Mouse (Mus musculus): ENCODE measurements around the gene Thbs4. TPM values are rescaled to one million over a fixed set of nuclear protein-coding genes. Genes with fewer than 3 reads are reported as not detected.

Thbs4 gene
- polyA plus RNA-seq, 1 experiment from 2014 or later, result 0.06 TPM

- Histone ChIP-seq H3K4me2 (ENCODE audit: low read depth, low read length) (peak overlapping the region; percentile 27; the same call in 1 of the 2 replicates), H3K27ac (ENCODE audit: low read depth) (peak overlapping the region; percentile 64), H3K4me1 (ENCODE audit: insufficient read depth) (peaks cover 18% of the 10 kb centered on the region), H3K4me3 (ENCODE audit: low read depth, low read length) (no peak overlapping the region), H3K9ac (replicated peaks) (no peak overlapping the region), H3K9me3 (ENCODE audit: low read length) (no peaks in the 10 kb centered on the region), H3K36me3 (replicated peaks; ENCODE audit: insufficient read depth, low read length) (no peaks in the 10 kb centered on the region), H3K27me3 (ENCODE audit: insufficient read depth, low read length) (no peaks in the 10 kb centered on the region)
- ATAC-seq, result peak; percentile 37; the same call in 1 of the 2 replicates
- WGBS (ENCODE audit: insufficient replicate concordance), result 81% methylated on average over 4 of the region's 4 CpGs
- DNase-seq, result no peak
- TF ChIP-seq EP300 (IDR thresholded peaks at IDR 0.05; ENCODE audit: low read depth) (no peak), CTCF (IDR thresholded peaks at IDR 0.05; ENCODE audit: low read depth) (no peak)
These were observed 51.7 kb downstream of the Thbs4 start for GRCm38 (mm10) chr13:92742886-92743285.

DNA sequence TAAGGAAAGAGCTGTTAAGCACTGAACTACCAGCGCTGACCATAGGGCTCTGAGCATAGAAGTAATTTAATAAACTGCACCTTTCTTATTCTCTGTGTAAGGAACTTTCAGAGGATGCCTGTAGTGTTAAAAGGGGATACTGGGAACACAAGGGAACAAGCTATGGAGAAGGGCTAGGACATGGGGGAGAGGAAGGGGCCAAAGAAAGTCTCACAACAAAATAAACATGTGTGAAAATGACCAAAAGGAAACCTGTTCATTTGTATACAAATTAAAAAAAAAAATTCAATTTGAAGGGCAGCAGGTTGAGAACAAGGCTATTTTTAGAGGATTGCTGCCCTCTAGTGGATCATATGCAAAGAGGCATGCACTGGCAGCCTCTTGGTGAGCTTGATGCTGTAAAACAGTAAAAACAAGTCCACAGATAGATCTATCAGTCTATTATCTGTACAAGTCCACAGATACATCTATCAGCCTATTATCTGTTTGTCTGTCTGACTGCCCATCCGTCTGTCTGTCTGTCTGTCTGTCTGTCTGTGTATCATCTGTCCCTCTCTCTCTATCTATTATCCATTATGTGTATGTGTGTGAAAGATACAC lies 53.8 kb downstream of the Thbs4 start:
- H3K27ac ChIP-seq (ENCODE audit: low read depth), result 0 out of 2 replicates have a peak overlapping the region, but pooled peaks have one; percentile 16

GRCm38 (mm10) chr13:92739858-92740257 lies 54.8 kb downstream of the Thbs4 start:
- no peak for ATAC-seq
- H3K27me3 ChIP-seq (ENCODE audit: insufficient read depth, low read length), result no peaks in the 10 kb centered on the region
- peaks cover 18% of the 10 kb centered on the region for H3K4me1 ChIP-seq (ENCODE audit: insufficient read depth)
- no peaks in the 10 kb centered on the region for H3K36me3 ChIP-seq (replicated peaks; ENCODE audit: insufficient read depth, low read length)
- H3K9ac ChIP-seq (replicated peaks), result no peak overlapping the region
- no peak overlapping the region for H3K4me2 ChIP-seq (ENCODE audit: low read depth, low read length)
- no peak for DNase-seq
- no peak for TF ChIP-seq CTCF (IDR thresholded peaks at IDR 0.05; ENCODE audit: low read depth)
- no peak for TF ChIP-seq EP300 (IDR thresholded peaks at IDR 0.05; ENCODE audit: low read depth)
- no peaks in the 10 kb centered on the region for H3K9me3 ChIP-seq (ENCODE audit: low read length)
- no peak overlapping the region; the same call in 1 of the 2 replicates for H3K27ac ChIP-seq (ENCODE audit: low read depth)
- H3K4me3 ChIP-seq (ENCODE audit: low read depth, low read length), result no peak overlapping the region
- WGBS (ENCODE audit: insufficient replicate concordance), result 65% methylated on average over 3 of the region's 3 CpGs

More for the DNA sequence above, 53.8 kb downstream of the Thbs4 start:
- no peak overlapping the region for H3K4me3 ChIP-seq (ENCODE audit: low read depth, low read length)
- ATAC-seq (no peak), DNase-seq (peak; percentile 35)
- WGBS (ENCODE audit: insufficient replicate concordance), result 7% methylated on average over 2 of the region's 2 CpGs
- peaks cover 18% of the 10 kb centered on the region for H3K4me1 ChIP-seq (ENCODE audit: insufficient read depth)
- no peaks in the 10 kb centered on the region for H3K9me3 ChIP-seq (ENCODE audit: low read length)
- H3K9ac ChIP-seq (replicated peaks), result no peak overlapping the region
- H3K4me2 ChIP-seq (ENCODE audit: low read depth, low read length), result no peak overlapping the region
- no peaks in the 10 kb centered on the region for H3K27me3 ChIP-seq (ENCODE audit: insufficient read depth, low read length)
- peak; percentile 87 for TF ChIP-seq CTCF (IDR thresholded peaks at IDR 0.05; ENCODE audit: low read depth)
- TF ChIP-seq EP300 (IDR thresholded peaks at IDR 0.05; ENCODE audit: low read depth), result no peak
- no peaks in the 10 kb centered on the region for H3K36me3 ChIP-seq (replicated peaks; ENCODE audit: insufficient read depth, low read length)

DNA sequence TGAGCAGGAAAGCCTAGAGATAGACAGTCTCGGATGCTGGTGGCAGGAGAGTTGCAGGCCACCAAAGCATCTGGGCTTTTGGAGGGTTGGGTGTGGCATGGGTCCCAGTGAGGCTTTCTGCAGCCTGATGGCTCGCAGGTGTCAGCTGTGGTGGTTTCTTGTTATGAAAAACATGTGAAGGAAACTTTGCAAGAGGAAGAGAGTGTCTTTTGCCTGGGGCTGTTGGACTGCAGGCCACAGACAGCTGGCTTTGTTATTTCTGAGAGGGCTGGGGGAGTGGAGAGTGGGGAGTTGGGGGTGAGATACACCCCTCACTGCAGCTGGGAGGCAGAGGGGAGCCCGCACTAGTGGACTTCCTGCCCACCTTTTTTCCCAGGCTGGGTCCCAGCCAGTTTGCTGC lies 55.8 kb downstream of the Thbs4 start:
- ATAC-seq, result no peak; the same call in 1 of the 2 replicates
- Histone ChIP-seq H3K4me2 (ENCODE audit: low read depth, low read length) (no peak overlapping the region), H3K9ac (replicated peaks) (no peak overlapping the region), H3K27me3 (ENCODE audit: insufficient read depth, low read length) (no peaks in the 10 kb centered on the region), H3K4me1 (ENCODE audit: insufficient read depth) (peaks cover 18% of the 10 kb centered on the region), H3K27ac (ENCODE audit: low read depth) (peak overlapping the region; percentile 64; the same call in 1 of the 2 replicates), H3K4me3 (ENCODE audit: low read depth, low read length) (no peak overlapping the region), H3K9me3 (ENCODE audit: low read length) (no peaks in the 10 kb centered on the region), H3K36me3 (replicated peaks; ENCODE audit: insufficient read depth, low read length) (no peaks in the 10 kb centered on the region)
- whole genome bisulfite sequencing (ENCODE audit: insufficient replicate concordance), result 57% methylated on average over 3 of the region's 3 CpGs
- DNase-seq, result peak; percentile 39
- TF ChIP-seq EP300 (IDR thresholded peaks at IDR 0.05; ENCODE audit: low read depth), result peak; percentile 39; the same call in 1 of the 2 replicates
- TF ChIP-seq CTCF (IDR thresholded peaks at IDR 0.05; ENCODE audit: low read depth), result no peak

DNA sequence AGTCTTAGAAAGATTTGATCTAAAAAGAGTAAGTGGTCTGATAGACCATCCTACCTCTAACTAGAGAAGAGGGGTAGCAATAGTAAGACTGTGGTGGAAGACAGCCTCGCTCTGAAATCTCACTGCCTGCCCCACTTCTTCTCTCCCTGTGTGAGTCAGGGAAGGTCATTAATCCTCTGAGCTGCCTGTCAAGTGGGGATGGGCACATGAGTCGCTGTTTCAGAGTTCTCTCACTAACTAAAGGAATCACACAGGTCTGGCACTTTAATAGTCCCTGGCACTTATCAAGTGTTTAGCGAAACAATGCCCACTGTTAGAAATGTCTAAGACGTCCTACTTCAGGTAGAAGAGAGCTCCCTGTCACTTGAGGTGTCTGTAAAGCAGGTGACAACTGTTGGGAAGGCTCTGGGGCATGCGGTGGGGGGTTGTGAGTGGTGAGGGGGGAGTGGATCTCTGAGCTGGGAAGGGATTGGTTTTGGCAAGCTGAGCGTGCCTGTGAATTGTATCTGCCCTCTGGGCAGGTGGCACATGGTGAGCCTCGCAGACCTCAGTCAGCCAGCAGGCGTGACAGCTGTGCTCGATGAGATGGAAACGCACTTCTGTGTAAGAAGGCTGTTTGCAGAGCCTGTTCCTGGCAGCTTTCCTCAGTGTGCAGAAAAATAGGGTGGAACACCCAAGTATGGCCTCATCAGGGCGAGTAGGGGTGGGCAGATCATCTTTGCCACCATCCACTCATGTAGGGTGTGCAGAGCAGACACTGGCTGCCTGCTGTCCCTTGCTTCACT lies 57.9 kb downstream of the Thbs4 start:
- Histone ChIP-seq H3K36me3 (replicated peaks; ENCODE audit: insufficient read depth, low read length) (no peaks in the 10 kb centered on the region), H3K27ac (ENCODE audit: low read depth) (peak overlapping the region; percentile 55), H3K9me3 (ENCODE audit: low read length) (no peaks in the 10 kb centered on the region), H3K4me1 (ENCODE audit: insufficient read depth) (peaks cover 7% of the 10 kb centered on the region; the same call in 1 of the 2 replicates), H3K27me3 (ENCODE audit: insufficient read depth, low read length) (no peaks in the 10 kb centered on the region), H3K4me2 (ENCODE audit: low read depth, low read length) (no peak overlapping the region), H3K9ac (replicated peaks) (no peak overlapping the region), H3K4me3 (ENCODE audit: low read depth, low read length) (no peak overlapping the region)
- no peak for ATAC-seq
- DNase-seq, result peak; percentile 33
- no peak for TF ChIP-seq EP300 (IDR thresholded peaks at IDR 0.05; ENCODE audit: low read depth)
- no peak for TF ChIP-seq CTCF (IDR thresholded peaks at IDR 0.05; ENCODE audit: low read depth)
- WGBS (ENCODE audit: insufficient replicate concordance), result 70% methylated on average over 11 of the region's 11 CpGs

- no peak overlapping the region for H3K27ac ChIP-seq (ENCODE audit: low read depth)
- TF ChIP-seq CTCF (IDR thresholded peaks at IDR 0.05; ENCODE audit: low read depth) (no peak), EP300 (IDR thresholded peaks at IDR 0.05; ENCODE audit: low read depth) (no peak)
- WGBS (ENCODE audit: insufficient replicate concordance), result 87% methylated on average over 1 of the region's 1 CpGs
- no peaks in the 10 kb centered on the region for H3K27me3 ChIP-seq (ENCODE audit: insufficient read depth, low read length)
- H3K4me3 ChIP-seq (ENCODE audit: low read depth, low read length), result no peak overlapping the region
- H3K36me3 ChIP-seq (replicated peaks; ENCODE audit: insufficient read depth, low read length), result no peaks in the 10 kb centered on the region
- H3K4me1 ChIP-seq (ENCODE audit: insufficient read depth), result peaks cover 4% of the 10 kb centered on the region; the same call in 1 of the 2 replicates
- no peak overlapping the region for H3K4me2 ChIP-seq (ENCODE audit: low read depth, low read length)
- no peak overlapping the region for H3K9ac ChIP-seq (replicated peaks)
- no peaks in the 10 kb centered on the region for H3K9me3 ChIP-seq (ENCODE audit: low read length)
- no peak for ATAC-seq
- DNase-seq, result no peak
These were observed 58.9 kb downstream of the Thbs4 start for GRCm38 (mm10) chr13:92735693-92736092.
